Mouse (Mus musculus): ENCODE results near the gene Snupn.

DNA sequence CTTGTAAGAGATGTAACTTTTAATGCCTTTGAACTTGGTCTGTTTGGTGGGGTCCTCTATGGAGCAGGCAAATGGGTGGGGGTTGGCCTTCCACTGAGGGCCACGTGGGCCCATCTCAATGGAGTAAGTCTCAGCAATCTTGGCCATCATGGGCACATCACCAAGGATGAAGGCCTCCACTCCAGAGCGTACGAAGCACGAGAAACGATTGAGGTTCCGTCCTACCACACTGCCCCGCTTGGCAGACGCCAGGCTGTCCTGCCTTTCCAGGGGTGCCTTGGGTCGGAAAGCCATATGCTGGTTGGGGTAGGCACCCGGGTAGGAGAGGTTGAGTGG is 24.7 kb upstream of the Snupn start:
- TF ChIP-seq ZC3H11A (IDR thresholded peaks at IDR 0.05; ENCODE audit: borderline replicate concordance, low read depth, low read length) = no peak
- TF ChIP-seq MAFK (IDR thresholded peaks at IDR 0.05; ENCODE audit: insufficient read depth, low read depth, low read length) = no peak
- no peak for TF ChIP-seq CHD2 (IDR thresholded peaks at IDR 0.05; ENCODE audit: low read depth, low read length)

Data from ES-E14 (cell line).